Mouse (Mus musculus) frontal cortex, adult (tissue): ENCODE data around the gene Spred2.
A peak's percentile ranks its signal among the peaks of the same experiment; 100 is the strongest.

Source experiments
- ATAC-seq: cut with Nextera tagmentation; 2 replicates; pipeline ENCODE4 v1.9.2; 2017; ENCODE audit warnings: mild to moderate bottlenecking, moderate library complexity, mixed read lengths; ENCODE audit not compliant: low TSS enrichment

Spred2 gene

GRCm38 (mm10) chr11:19925149-19925975 lies 1.2 kb downstream of the Spred2 start:
- peak; percentile 25 for ATAC-seq

DNA sequence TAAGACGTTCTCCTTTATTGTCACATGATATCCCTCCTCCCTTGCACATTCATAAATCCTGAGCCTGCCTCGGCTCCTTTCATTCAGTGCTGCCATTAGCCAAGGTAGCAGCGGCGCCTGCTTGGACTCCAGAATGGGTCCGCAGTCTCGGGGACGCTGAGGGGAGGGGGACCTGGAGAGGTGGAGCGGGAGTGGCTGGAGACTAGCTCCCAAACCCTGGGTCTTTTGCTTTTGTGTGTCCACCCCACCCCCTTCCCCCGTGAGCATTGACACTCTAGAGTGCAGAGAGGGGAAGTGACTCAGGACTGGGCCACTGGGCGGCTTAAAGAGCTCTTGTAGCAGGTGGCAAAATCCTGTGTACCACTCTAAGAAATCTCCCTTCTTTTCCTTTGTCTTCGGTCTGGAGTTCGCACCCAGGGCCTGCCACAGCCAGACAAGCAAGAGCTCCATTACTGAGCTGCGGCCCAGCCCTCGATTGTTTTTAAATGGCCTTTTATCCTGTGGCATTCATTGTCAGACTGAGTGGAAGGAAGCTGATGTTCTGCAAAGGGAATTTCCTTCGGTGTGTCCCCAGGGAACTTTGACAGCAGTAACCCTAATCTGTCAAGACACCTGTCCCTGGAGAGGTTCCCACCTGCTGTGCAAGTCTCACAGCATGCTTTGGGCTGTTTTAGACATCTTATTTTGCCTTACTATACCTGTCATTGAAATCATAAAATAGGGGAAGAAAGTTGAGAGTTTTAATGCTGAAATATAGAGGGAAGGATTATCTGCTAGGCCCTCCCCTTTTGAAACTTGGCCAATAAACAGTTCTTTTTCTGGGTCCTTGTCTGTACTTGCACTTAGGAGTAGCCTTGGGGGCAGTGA lies 2.0 kb downstream of the Spred2 start:
- peak; percentile 4 for ATAC-seq

GRCm38 (mm10) chr11:19926843-19927120 lies 2.6 kb downstream of the Spred2 start:
- ATAC-seq: no peak

- ATAC-seq: no peak
Measured at GRCm38 (mm10) chr11:19928633-19929032, 4.5 kb downstream of the Spred2 start.

GRCm38 (mm10) chr11:19929087-19929865 lies 5.1 kb downstream of the Spred2 start:
- no peak for ATAC-seq

GRCm38 (mm10) chr11:19931569-19932230 lies 7.5 kb downstream of the Spred2 start:
- ATAC-seq: no peak

GRCm38 (mm10) chr11:19932983-19933511 lies 8.9 kb downstream of the Spred2 start:
- no peak for ATAC-seq

DNA sequence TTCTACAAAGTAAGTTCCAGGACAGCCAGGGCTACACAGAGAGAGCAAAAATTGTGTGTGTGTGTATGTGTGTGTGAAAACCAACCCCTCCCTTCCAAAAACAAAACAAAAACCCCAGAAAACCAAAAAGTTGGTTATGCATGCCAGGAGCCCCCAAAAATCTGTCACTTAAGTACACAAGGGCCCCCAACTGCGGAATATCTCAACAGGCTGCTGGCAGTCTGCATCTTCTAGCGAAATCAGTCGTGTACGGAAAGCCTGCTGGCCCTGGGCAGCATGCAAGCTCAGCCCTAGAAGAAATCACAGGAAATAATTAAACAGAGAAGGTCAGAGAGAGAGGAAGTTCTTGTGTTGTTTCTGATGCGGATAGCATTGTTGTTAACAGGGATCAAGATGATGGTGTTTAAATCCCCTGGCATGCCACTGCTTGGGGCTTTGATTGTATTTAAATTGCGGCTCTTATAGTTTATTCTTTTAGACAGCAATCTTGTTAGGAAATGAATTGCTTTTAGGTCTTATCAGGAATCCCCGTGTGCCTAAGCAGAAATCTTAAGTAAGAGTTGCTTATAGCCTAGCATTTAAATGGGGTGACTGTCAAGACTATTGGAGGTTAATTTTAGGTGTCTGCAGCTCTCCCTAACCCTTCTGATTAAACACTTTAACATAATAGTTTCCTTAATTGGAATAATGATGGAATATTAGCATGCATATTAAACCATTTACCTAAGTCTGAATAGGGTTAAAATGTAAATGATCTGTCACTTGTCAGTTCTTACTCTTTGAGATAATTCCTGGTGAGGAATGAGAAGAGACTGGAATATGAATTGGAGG lies 11.6 kb downstream of the Spred2 start:
- no peak for ATAC-seq

DNA sequence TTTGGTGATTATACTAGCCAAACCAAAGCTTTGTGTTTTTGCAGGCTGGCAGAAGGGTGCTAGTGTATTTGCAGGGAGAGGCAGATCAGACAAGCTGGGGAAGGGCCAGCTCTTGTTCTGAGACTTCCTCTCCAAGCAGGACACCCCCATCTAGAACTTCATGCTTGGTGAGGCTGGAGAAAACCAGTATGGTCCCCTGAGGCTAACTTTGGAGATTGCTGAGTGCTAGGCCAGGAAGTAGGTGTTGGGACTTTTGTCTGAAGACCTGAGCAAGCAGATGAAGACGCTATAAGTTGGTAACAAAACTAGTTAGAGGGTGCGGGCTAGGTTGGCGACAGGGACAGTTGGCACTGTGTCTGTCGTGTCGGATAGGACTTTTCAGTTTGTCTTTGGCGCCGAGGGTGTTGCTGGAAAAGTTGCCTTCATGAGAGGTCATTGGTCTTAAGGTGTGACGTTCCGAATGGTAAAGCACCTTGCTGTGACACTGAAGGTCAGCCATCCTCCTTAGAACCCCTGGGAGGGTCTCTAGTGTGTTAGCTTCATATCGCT lies 14.4 kb downstream of the Spred2 start:
- ATAC-seq: no peak

GRCm38 (mm10) chr11:19939305-19939730 lies 15.1 kb downstream of the Spred2 start:
- ATAC-seq: peak; percentile 11; the same call in 1 of the 2 replicates

GRCm38 (mm10) chr11:19939831-19940230 lies 15.7 kb downstream of the Spred2 start:
- no peak for ATAC-seq

DNA sequence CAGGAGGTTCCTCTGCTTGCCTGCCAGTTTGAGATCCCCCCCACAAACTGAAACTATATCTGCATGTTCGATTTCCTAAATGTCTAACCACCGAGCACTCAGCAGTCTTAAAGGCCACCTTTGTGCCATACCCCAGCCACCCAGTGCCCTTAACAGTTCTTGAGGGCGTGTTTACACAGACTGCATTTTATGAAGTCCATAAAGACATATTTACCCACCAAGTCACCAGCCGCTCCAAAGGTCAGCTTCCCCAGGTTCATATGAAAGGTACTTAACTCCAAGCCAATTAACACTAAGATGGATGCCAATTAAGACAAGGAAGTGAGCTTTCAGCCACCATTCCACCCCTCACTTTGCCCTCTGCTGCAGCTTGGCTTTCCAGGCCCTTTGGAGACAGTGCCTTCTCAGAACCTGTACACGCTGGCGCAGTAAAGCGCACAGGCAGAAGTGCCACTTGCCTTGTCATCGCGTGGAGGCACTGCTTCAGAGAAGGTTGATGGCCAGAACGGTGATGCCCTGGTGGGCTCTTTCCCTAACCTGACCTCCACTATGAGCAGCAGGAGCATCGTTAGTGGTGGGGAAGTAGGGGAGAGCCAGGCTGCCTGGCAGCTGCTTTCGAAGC lies 17.1 kb downstream of the Spred2 start:
- ATAC-seq: no peak

GRCm38 (mm10) chr11:19941978-19942377 lies 17.8 kb downstream of the Spred2 start:
- no peak; the same call in 1 of the 2 replicates for ATAC-seq

DNA sequence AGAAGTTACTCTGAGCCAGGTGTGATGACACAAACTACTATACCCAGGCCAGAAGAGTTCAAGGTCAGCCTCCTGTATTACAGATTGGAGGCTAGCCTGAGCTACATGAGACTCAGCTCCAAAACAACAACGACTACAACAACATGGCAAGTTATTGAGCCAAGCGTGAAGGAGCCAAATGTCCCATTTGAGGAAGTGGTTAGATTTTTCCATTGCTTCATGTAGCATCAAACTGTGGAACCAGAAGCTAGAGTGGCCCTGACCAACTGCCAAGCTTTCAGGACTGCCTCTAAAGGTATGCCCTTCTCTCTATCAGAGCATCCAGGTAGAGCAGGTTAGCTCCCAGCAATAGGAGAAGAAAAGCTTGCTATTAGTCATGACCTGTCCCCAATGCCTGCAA lies 19.6 kb downstream of the Spred2 start:
- no peak for ATAC-seq

DNA sequence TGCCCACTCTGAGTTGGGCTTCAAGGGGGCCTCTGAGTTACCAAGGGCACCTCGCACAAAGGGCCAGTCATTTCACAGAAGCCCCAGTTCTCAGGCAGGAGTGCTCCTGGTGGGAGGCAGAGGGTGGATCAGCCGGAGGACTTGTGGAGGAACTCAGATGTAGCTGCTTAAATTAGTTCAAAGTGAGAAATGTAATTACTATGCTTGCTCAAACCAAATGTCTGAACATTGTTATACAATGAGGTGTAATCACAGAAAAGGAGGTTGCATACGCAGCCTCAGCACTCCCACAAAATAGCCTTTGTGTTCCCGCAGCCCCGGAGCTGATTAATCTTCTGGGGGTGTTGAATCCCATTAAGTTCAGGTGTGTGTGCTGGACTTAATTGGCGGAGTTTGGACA lies 20.5 kb downstream of the Spred2 start:
- ATAC-seq: peak; percentile 79

DNA sequence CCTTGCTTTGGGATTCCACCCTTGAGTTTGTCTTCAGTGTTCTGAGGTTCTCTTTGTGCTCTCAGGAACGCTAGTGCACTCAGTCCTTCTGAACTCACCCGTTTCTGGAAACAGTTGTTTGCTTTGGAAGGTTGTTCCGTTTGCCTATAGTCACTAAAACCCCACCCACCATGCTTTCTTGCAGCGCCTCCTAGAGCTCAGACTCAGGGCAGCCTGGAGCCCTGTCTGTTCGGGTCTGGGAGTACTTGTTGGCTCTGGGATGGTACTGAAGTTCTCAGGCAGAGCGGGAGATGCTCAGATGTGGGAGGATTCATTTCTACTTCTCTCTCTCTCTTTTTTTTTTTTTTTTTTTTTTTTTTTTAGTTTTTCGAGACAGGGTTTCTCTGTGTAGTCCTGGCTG lies 22.5 kb downstream of the Spred2 start:
- no peak for ATAC-seq

DNA sequence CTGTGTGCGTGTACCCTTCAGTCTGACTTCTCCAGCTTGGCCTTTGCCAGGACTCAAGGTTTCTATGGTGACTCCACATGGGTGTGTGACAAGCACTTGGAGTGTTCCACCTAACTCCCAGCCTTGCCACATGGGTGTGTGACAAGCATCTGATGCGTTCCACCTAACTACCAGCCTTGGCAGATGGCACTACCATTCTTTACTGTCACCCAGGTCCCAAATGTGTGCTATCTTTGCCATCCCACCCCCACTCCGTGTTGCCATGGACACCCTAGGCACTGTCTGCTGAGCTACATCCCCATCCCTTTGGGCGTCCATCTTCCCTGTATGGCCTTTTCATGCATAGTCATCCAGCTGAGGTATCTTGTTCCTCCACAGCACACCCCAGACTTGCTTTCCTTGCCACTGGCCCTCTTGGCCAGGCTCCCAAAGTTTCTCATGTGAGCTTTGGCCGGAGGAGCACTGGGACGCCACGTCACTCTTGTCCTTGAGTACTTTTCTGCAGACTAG lies 23.5 kb downstream of the Spred2 start:
- peak; percentile 39 for ATAC-seq

DNA sequence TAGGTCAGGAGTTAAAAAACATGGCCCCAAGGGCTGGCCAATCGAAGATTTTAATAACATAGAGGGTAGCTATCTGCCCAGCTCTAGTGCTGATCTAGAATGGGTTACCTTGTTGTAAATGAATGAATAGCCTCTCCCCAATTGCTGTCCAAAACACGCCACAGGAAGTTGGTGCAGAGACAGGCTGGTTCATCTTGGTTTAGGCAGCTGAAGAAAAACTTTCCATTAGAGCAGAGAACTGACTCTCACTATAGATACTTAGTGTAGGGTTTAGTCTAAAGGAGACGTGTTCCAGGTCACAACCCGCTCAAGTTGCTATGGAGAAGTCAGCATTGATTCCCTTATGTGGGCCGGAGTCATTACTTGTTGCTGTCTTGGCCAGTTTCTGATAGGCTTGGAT lies 25.6 kb downstream of the Spred2 start:
- ATAC-seq: no peak

DNA sequence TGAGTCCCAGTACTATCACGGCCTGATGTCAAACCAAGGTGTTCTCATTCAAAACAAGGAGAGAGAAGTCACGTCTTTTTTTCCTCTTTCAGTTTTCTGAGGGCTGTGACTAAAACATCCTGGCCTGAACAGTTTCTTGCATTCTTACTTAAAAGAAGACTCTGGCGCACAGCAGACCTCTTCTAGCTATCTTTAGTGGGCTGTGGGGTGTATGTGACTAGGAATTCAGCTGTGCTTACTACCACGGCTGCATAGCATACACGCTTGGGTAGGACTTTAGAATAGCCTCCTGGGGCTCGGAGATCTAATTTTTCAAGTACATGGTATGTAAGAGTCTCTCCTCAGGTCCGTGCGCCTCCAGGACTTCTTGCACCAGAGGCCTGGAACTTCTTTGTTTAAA lies 26.0 kb downstream of the Spred2 start:
- peak; percentile 55 for ATAC-seq

- ATAC-seq: no peak
Measured at GRCm38 (mm10) chr11:19952963-19953362, 28.8 kb downstream of the Spred2 start.
